ENCODE assay signal across 9 mouse cellular contexts in genomic region chr12:71701753-71702152, GRCm38 (mm10).
DNase-seq lines count a peak whose midpoint lies in the region; ATAC-seq and TF ChIP-seq lines count a peak whose summit lies in the region.
"Had no signal": no experiment of that assay in that cellular context is flagged by ENCODE, and none has a peak within 500 bp of the region (broad histone marks: within the 10 kb centered on the region; RNA-seq: fewer than 3 reads in every experiment).

No protein-coding gene starts in this region.

- no peak for ATAC-seq in CD4-positive, CD25-positive, alpha-beta regulatory T cell, adult 4 months
- ATAC-seq in erythroblast, adult 5-6 weeks (replicated peaks; ENCODE audit: low FRiP score, poor library complexity, severe bottlenecking), result no peak

- peaks cover 7% of the 10 kb centered on the region for H3K4me1 ChIP-seq in E14TG2a.4 (replicated peaks; ENCODE audit: low read depth, low read length)
- H3K4me1 ChIP-seq: limb, embryonic 12.5 days had no signal

- intact Hi-C loops in heart, postnatal 25 days (cut with DNase I), result loop anchor here (2.0 to 10.0 kb wide), 2 partner anchors 257 to 391 kb away; no protein-coding TSS in a partner anchor
- intact Hi-C loops in gastrocnemius, postnatal 14 days (cut with DNase I; ENCODE audit: low total_unique reads), result loop anchor here (10.0 kb wide), 1 partner anchor 507 kb away; no protein-coding TSS in a partner anchor
- intact Hi-C loops in left cerebral cortex, postnatal 4 days (cut with DNase I), result loop anchor here (10.0 kb wide), 1 partner anchor 127 kb away; no protein-coding TSS in a partner anchor

- no peaks in the 10 kb centered on the region for H3K36me3 ChIP-seq in E14TG2a.4 (ENCODE audit: insufficient read depth, low read length)
- H3K36me3 ChIP-seq: limb, embryonic 12.5 days had no signal

- no peak for TF ChIP-seq POLR2A in brain, embryonic 14.5 days (IDR thresholded peaks at IDR 0.05; ENCODE audit: borderline replicate concordance, extremely low read depth, insufficient read depth, insufficient read length, poor library complexity, severe bottlenecking)

- peak; percentile 16 for DNase-seq in heart, adult 8-10 months (ENCODE audit: low spot score)
- DNase-seq in heart, postnatal 25 days (ENCODE audit: low spot score), result no peak
- peak; percentile 46 for DNase-seq in brain, embryonic 14.5 days (ENCODE audit: low read depth)
- peak; percentile 22 for DNase-seq in gastrocnemius, postnatal 14 days
- DNase-seq in left cerebral cortex, postnatal 4 days, result peak; percentile 35

- H3K9me3 ChIP-seq in E14TG2a.4 (ENCODE audit: low read length), result peaks cover 14% of the 10 kb centered on the region

- no peaks in the 10 kb centered on the region for H3K27me3 ChIP-seq in E14TG2a.4 (ENCODE audit: insufficient read depth, low read length)
- H3K27me3 ChIP-seq: limb, embryonic 12.5 days had no signal

- no peak overlapping the region for H3K4me3 ChIP-seq in E14TG2a.4 (replicated peaks; ENCODE audit: low read length)
- H3K4me3 ChIP-seq: limb, embryonic 12.5 days had no signal

- TF ChIP-seq CTCF in E14TG2a.4 (conservative IDR thresholded peaks at IDR 0.05; ENCODE audit: low read length), result peak; percentile 53
- TF ChIP-seq CTCF in brain, embryonic 14.5 days (IDR thresholded peaks at IDR 0.05; ENCODE audit: borderline replicate concordance, extremely low read depth, insufficient read depth, insufficient read length), result peak; percentile 44; the same call in 1 of the 2 replicates
